Mouse (Mus musculus) lung, embryonic 15.5 days (tissue): Measurements from ENCODE around the gene 4933427D14Rik. TPM values are rescaled to one million over a fixed set of nuclear protein-coding genes. Genes with fewer than 3 reads are reported as not detected.
A peak's percentile ranks its signal among the peaks of the same experiment; 100 is the strongest.

ENCODE experiments used
- ATAC-seq: fragments of 200-750 bp; cut with Nextera tagmentation; 2 replicates; pipeline ENCODE4 v1.8.0; 2017; ENCODE audit warnings: moderate number of reproducible peaks, borderline replicate concordance; ENCODE audit not compliant: low FRiP score, low TSS enrichment; ENCODE audit errors: extremely low read depth
- H3K27ac ChIP-seq: fragments of 300-500 bp; sonication (generic); 2 replicates; pipeline ENCODE4 v1.5.1; 2015; ENCODE audit warnings: moderate library complexity, mild to moderate bottlenecking, inconsistent platforms
- H3K27me3 ChIP-seq: fragments of 300-500 bp; sonication (generic); 2 replicates; pipeline ENCODE4 v1.6.1; 2015; ENCODE audit warnings: inconsistent platforms
- H3K36me3 ChIP-seq: fragments of 300-500 bp; sonication (generic); 2 replicates; pipeline ENCODE4 v1.6.1; 2015; ENCODE audit warnings: inconsistent platforms
- H3K4me1 ChIP-seq: fragments of 300-500 bp; sonication (generic); 2 replicates; pipeline ENCODE4 v1.6.1; 2015; ENCODE audit warnings: inconsistent platforms
- H3K4me2 ChIP-seq: fragments of 300-500 bp; sonication (generic); 2 replicates; pipeline ENCODE4 v1.6.1; 2015; ENCODE audit warnings: inconsistent platforms, mild to moderate bottlenecking, moderate library complexity
- H3K4me3 ChIP-seq: fragments of 300-500 bp; sonication (generic); 2 replicates; pipeline ENCODE4 v1.5.1; 2015; ENCODE audit warnings: mild to moderate bottlenecking, inconsistent platforms
- H3K9ac ChIP-seq: fragments of 300-500 bp; sonication (generic); 2 replicates; pipeline ENCODE4 v1.6.1; 2015; ENCODE audit warnings: inconsistent platforms
- H3K9me3 ChIP-seq: fragments of 300-500 bp; sonication (generic); 2 replicates; pipeline ENCODE4 v1.6.1; 2016; ENCODE audit warnings: inconsistent platforms
- WGBS: fragments of 180-500 bp; shearing (Covaris S2); methylation state at CpG from one replicate; pipeline ENCODE4 v1.1.7; 2015; 5-methylcytosine and 5-hydroxymethylcytosine counted together
- polyA plus RNA-seq: library from polyadenylated mRNA; unstranded; fragments of >200 nt; fragmentation: Nextera tagmentation; extraction: Ambion mirVana; gene quantifications from 2 replicates; pipeline ENCODE4 v1.2.1, GENCODE M21; 2015

The 4933427D14Rik gene
- polyA plus RNA-seq, 1 experiment from 2014 or later: 18.8 TPM

DNA sequence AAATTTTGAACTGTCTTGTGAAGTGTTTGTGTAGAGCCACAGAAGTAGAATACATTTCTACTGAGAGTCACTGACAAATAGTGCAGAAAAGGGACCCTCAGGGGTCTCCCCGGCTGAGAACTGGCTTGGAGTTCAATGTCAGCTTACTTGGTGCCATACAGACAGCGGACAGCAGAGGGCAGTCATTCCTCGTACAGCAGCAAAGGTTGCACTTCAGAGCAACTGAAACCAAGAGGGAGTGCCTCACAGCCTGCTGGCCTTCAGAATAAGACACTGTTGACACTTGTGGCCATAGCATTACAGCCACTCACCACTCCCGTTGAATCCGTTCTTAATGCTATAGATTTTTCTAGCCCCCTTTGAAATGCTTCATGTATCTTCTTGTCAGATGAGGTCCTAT lies 17.6 kb upstream of the 4933427D14Rik start:
- 10% methylated on average over 5 of the region's 5 CpGs for WGBS
- H3K27ac ChIP-seq: no peak overlapping the region
- no peak for ATAC-seq
- no peaks in the 10 kb centered on the region for H3K4me1 ChIP-seq
- no peak overlapping the region for H3K4me3 ChIP-seq
- H3K4me2 ChIP-seq: no peak overlapping the region
- H3K27me3 ChIP-seq: no peaks in the 10 kb centered on the region
- H3K9me3 ChIP-seq: no peaks in the 10 kb centered on the region
- no peak overlapping the region for H3K9ac ChIP-seq
- H3K36me3 ChIP-seq: no peaks in the 10 kb centered on the region

DNA sequence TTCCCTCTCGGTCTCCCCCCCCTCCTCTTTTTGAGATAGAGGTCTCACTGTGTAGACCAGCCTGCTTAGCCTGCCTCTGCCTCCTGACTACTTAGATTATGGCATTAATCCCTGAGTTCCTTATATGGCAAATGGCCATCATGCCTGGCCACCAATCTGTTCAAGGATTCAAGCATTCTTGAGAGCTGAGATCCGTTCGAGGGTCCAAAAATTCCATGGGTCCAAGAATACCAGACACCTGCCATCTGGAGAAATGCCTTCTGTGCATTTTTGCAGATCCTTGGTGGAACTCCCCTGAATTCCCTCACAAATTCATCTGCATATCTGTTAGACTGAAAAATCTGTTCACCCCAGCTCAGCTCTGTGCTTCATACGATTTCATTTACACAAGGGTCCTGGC lies 16.2 kb upstream of the 4933427D14Rik start:
- 72% methylated on average over 4 of the region's 4 CpGs for WGBS
- no peak for ATAC-seq
- Histone ChIP-seq H3K4me1 (no peaks in the 10 kb centered on the region), H3K27me3 (no peaks in the 10 kb centered on the region), H3K27ac (no peak overlapping the region), H3K9me3 (no peaks in the 10 kb centered on the region), H3K4me3 (no peak overlapping the region), H3K9ac (no peak overlapping the region), H3K36me3 (no peaks in the 10 kb centered on the region), H3K4me2 (no peak overlapping the region)

DNA sequence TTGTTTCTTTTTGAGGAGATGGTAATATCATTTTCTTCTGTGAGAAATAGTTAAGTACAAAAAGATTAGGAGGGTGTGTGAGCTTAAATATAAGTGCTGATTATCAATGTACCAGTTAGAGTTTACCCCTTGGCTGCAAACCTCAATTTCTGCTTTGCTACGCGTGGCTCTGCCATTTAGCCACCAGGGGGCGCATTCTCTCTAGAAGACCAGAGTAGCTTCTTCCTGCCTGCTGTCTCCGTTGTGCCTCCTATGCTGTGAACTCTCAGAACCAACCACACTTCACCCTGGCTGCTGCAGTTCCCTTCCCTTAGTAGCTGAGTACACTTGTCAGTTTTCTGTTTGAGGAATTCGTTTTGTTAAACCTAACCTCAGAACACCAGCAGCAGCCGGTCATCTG lies 14.0 kb upstream of the 4933427D14Rik start:
- no peaks in the 10 kb centered on the region for H3K36me3 ChIP-seq
- no peaks in the 10 kb centered on the region for H3K4me1 ChIP-seq
- H3K9me3 ChIP-seq: no peaks in the 10 kb centered on the region
- no peak overlapping the region for H3K27ac ChIP-seq
- H3K9ac ChIP-seq: no peak overlapping the region
- 17% methylated on average over 6 of the region's 6 CpGs for WGBS
- no peak; the same call in 1 of the 2 replicates for ATAC-seq
- no peak overlapping the region for H3K4me3 ChIP-seq
- no peak overlapping the region for H3K4me2 ChIP-seq
- no peaks in the 10 kb centered on the region for H3K27me3 ChIP-seq

DNA sequence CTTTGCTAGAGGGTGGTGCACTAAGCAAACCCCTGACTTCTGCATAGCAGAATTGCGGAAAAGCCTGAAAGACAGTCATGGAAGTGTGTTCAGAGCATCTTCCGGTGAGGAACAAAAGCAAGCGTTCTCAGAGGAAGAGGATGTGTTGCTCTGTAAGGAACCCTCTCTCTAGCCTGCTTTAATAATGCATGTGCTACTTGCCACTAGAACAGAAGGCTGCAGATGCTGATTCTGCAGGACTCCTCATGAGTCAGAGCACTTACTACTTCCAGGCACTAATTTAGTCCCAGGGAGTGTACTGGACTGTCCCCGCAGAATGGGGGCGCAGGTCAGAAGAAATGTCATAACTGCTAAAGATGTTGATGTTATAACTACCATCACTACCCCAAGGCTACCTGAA lies 9.9 kb upstream of the 4933427D14Rik start:
- 70% methylated on average over 5 of the region's 5 CpGs for WGBS
- H3K9ac ChIP-seq: no peak overlapping the region
- no peak overlapping the region for H3K27ac ChIP-seq
- peaks cover 6% of the 10 kb centered on the region; the same call in 1 of the 2 replicates for H3K4me1 ChIP-seq
- no peak overlapping the region for H3K4me2 ChIP-seq
- H3K27me3 ChIP-seq: no peaks in the 10 kb centered on the region
- H3K36me3 ChIP-seq: peaks cover 3% of the 10 kb centered on the region
- ATAC-seq: no peak
- H3K4me3 ChIP-seq: no peak overlapping the region
- H3K9me3 ChIP-seq: no peaks in the 10 kb centered on the region

DNA sequence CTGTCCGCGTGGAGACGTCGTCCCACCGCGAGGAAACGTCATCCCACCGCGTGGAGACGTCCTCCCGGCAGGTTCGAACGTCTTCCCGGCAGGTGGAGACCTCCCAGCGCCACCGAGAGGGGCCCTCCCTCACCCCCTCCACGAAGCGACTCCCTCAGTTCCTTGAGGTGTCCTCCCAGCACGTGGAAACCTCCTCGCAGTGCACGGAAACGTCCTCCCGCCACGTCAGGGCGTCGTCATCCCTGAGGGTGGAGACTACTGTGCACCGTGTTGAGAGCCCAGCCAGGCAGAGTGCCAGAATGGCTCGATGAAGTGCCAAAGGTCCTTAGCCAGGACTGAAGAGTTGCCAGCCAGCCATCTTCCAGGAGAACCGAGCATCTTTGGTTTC lies 8.1 kb upstream of the 4933427D14Rik start, which contains the start of gene Med31:
Med31 (minus strand) TSS at position 183 of the 388 bp plus-strand sequence.
- peak; percentile 73 for ATAC-seq
- no peaks in the 10 kb centered on the region for H3K27me3 ChIP-seq
- peak within 1 kb of the TSS; percentile 51 for H3K27ac ChIP-seq
- peaks cover 6% of the 10 kb centered on the region; the same call in 1 of the 2 replicates for H3K4me1 ChIP-seq
- no peaks in the 10 kb centered on the region for H3K9me3 ChIP-seq
- H3K36me3 ChIP-seq: peaks cover 19% of the 10 kb centered on the region
- peak within 1 kb of the TSS; percentile 72 for H3K4me3 ChIP-seq
- peak within 1 kb of the TSS; percentile 95 for H3K4me2 ChIP-seq
- peak within 1 kb of the TSS; percentile 72 for H3K9ac ChIP-seq
- WGBS: under 1% methylated on average over 29 of the region's 29 CpGs

DNA sequence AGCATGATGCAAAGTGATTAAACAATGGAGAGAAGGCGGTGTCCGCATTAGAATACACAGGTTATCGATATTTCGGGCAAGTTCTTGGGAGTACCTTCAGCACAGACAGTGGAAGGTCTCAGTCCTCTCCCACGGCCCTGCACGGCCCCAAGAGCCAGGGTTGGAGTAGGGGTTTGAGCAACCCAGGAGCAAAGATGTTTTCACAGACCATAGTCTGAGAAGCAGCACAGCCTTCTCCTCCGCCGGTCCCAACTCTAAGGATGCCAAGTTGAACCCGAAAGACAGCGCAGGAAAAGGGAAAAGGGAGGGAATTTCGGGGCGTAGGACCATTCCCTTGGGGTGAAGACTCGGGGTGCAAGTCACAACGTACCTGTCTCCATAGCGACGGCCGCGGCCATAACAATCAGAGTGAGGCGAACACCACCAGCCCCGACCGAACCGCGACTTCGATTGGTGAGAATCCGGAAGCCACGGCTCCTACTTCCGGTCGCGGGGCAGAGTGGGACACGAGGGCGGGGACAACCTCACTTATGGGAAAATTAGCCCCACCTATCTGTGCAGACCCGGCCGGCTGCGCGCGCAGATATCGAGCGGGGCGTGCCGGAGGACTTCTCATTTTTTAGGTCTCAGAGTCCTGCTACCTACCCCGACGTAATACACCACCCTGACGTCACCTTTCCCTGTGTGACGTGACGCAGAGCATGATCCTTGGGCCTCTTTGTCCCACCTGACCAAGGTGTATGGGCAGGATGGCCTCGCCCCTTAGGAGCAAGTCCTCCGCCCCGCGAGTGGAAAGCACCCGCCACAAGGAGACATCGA lies 7.5 kb upstream of the 4933427D14Rik start:
- Histone ChIP-seq H3K4me1 (peaks cover 6% of the 10 kb centered on the region; the same call in 1 of the 2 replicates), H3K36me3 (peaks cover 25% of the 10 kb centered on the region), H3K4me2 (peak overlapping the region; percentile 95), H3K27me3 (no peaks in the 10 kb centered on the region), H3K9me3 (no peaks in the 10 kb centered on the region), H3K9ac (peak overlapping the region; percentile 72), H3K4me3 (peak overlapping the region; percentile 72), H3K27ac (peak overlapping the region; percentile 51)
- ATAC-seq: peak; percentile 95
- 1% methylated on average over 51 of the region's 51 CpGs for WGBS

DNA sequence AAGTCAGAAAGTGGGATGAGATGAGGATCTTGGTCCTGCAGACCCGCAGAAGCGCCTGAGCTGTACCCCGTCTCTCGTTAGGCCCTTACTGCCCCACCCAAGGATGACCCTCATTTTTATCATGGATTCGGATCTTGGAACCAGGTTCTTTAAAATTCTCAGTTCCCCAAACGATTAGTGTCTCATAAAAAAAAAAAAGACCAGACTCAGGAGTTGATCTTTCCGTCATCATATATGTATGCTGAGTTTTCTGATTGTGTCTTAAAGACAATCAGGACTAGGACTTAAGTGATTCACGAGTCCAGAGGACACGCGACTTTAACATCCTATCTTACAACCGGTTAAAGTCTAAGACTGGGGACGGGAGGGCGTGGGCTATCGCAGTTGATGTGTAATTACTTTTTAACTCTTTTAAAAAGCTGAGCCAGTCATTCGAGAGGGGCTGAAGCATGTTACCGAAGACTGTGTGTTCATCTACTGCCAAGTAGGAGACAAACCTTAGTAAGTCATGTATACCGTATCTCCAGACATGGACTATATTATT lies 647 bp upstream of the 4933427D14Rik start:
- Histone ChIP-seq H3K36me3 (peaks cover 28% of the 10 kb centered on the region), H3K4me3 (peak overlapping the region; percentile 73), H3K27ac (peak overlapping the region; percentile 69; the same call in 1 of the 2 replicates), H3K9ac (peak overlapping the region; percentile 73), H3K4me1 (peaks cover 20% of the 10 kb centered on the region), H3K27me3 (no peaks in the 10 kb centered on the region), H3K4me2 (peak overlapping the region; percentile 88), H3K9me3 (no peaks in the 10 kb centered on the region)
- no peak for ATAC-seq
- 9% methylated on average over 17 of the region's 17 CpGs for WGBS

DNA sequence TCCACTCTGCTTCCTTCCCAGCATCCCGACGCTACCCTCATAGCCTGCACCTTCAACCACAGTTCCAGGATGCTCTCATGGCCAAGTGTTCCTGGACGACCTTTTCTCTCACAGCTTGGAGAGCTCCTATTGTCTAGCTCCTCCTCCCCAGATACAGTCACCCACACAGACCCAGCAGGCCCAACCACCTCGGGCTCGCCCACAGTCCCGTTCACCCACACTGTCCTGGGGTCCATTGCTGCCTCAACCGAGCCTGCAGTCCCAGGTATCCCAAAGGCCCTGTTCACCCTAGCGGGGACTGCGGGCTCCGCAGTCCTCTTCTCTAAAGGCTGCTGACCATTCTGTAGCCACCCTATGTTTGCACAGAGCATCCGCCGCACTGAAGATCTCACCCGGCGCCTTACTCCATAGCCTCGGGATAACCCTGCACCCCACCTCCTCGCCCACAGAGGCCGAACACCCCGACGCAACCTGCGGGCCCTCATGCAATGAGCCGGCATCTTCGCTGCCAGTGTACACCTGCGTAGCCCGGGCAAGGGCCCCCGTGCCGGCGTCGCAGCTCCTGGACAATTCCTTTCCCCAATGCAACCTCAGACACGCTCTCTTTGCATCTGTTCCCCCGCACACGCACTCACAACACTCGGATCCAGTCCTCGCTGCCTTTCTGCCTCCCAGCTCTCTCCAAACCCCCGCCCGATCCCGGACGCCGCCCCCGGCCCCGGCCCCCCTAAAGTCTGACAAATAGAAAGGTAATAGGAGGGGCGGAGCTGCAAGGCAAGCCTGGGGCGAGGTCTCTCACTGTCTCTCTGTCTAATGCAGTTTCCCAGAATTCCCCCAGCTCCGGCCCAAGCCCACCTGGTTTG lies 687 bp downstream of the 4933427D14Rik start, which contains the start of gene Gm43951:
Gm43951 (minus strand) TSS at position 500 of the 863 bp plus-strand sequence.
- peak; percentile 37 for ATAC-seq
- under 1% methylated on average over 43 of the region's 43 CpGs for WGBS
- Histone ChIP-seq H3K9me3 (no peaks in the 10 kb centered on the region), H3K36me3 (peaks cover 27% of the 10 kb centered on the region), H3K4me3 (peak within 1 kb of the TSS; percentile 73), H3K27me3 (no peaks in the 10 kb centered on the region), H3K4me1 (peaks cover 20% of the 10 kb centered on the region), H3K27ac (peak within 1 kb of the TSS; percentile 69), H3K9ac (peak within 1 kb of the TSS; percentile 73), H3K4me2 (peak within 1 kb of the TSS; percentile 88)

DNA sequence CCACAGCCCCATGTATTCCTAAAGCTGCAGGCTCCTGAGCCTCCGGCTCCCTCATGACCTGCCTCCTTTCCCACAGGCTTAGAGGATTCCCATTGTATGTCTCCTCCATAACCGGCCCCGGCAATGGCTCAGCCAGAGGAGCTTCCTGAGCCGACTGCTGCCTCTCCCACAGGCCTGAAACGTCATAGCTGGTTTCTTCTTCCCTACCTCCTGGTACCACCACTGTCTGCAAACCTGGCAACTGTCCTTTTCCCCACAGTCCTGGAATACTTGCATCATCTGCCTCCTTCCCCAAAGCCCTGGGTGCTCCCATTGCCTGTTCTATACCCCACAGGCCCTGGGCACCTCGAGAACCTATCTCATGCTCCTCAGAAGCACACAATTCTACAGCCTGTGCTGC lies 2.0 kb downstream of the 4933427D14Rik start:
- H3K27me3 ChIP-seq: no peaks in the 10 kb centered on the region
- peaks cover 20% of the 10 kb centered on the region for H3K4me1 ChIP-seq
- no peak overlapping the region for H3K27ac ChIP-seq
- peak overlapping the region; percentile 88; the same call in 1 of the 2 replicates for H3K4me2 ChIP-seq
- H3K9ac ChIP-seq: no peak overlapping the region
- no peaks in the 10 kb centered on the region for H3K9me3 ChIP-seq
- WGBS: 76% methylated on average over 6 of the region's 6 CpGs
- no peak for ATAC-seq
- H3K4me3 ChIP-seq: no peak overlapping the region
- peaks cover 17% of the 10 kb centered on the region for H3K36me3 ChIP-seq

DNA sequence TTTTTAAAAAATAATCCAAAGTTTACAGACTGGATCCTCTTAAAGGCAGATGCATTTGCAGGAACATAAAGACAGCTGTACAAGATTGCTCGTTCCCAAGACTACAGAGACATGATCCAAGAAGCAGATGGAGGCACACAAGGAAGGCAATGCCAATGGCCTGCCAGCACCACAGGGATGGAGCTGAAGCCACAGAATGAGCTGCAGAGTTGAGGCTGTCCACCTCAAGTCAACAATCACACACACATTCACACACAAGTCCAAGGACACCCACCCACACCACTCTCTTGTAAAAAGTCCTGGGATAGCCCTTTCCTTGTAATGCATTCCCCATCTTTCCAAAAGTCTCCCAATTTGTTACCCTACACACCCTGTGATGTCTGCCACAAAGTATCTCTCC lies 3.8 kb downstream of the 4933427D14Rik start:
- WGBS: 85% methylated on average over 1 of the region's 1 CpGs
- Histone ChIP-seq H3K4me1 (peaks cover 20% of the 10 kb centered on the region), H3K9me3 (no peaks in the 10 kb centered on the region), H3K4me2 (no peak overlapping the region), H3K27me3 (no peaks in the 10 kb centered on the region), H3K27ac (no peak overlapping the region), H3K36me3 (peaks cover 12% of the 10 kb centered on the region), H3K4me3 (no peak overlapping the region), H3K9ac (no peak overlapping the region)
- ATAC-seq: no peak

DNA sequence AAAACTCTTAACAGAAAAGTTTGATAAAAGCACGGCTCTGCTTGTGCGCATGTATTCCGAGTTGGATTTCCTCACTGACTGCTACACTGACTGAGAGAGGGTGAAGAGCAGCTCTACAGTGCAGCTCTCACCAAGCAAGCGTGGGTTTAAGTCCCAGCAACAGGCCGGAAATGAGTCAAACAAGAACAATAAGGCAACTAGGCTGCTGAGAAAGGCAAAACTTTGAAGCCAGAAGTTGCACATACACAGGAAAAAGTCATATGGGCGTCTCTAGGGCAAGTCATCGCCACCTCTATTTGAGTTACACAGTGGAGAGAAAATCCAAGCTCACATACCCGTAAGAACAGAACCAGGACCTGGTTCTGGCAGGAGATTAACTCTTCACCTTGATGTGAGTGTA lies 10.8 kb downstream of the 4933427D14Rik start:
- Histone ChIP-seq H3K27ac (peak overlapping the region; percentile 54), H3K4me3 (no peak overlapping the region), H3K9me3 (no peaks in the 10 kb centered on the region), H3K9ac (no peak overlapping the region), H3K4me1 (no peaks in the 10 kb centered on the region), H3K27me3 (no peaks in the 10 kb centered on the region), H3K4me2 (no peak overlapping the region), H3K36me3 (peaks cover 20% of the 10 kb centered on the region)
- ATAC-seq: no peak
- 79% methylated on average over 8 of the region's 8 CpGs for WGBS
